In the genomic region with DNA sequence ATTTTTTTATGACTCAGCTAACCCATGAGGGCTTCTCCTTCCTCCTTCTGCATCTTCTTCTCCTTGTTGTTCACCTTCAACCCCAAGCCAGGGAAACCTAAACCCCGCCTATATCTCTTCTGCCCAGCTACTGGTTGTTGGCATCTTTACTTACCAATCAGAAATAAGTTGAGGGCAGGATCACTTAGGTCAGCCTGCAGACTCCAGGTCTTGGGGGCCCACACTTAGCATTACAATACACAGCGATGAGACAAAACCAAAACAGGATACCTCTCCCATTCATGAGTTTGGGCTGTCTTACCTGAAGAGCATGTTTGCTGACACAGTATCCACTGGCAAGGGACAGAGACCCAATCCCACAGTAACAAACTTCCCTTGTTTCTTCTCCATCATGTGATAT, we compare ENCODE assay signal across 39 mouse cellular contexts. TPM values are rescaled to one million over a fixed set of nuclear protein-coding genes. Genes with fewer than 3 reads are reported as not detected.
"Had no signal": no experiment of that assay in that cellular context is flagged by ENCODE, and none has a peak within 500 bp of the region (broad histone marks: within the 10 kb centered on the region; RNA-seq: fewer than 3 reads in every experiment).

No protein-coding gene starts in this region.

- H3K4me3 ChIP-seq: heart, adult 2 months; heart, embryonic 13.5 days; heart, embryonic 15.5 days; hindbrain, embryonic 13.5 days; hindbrain, embryonic 15.5 days; intestine, embryonic 15.5 days; layer of hippocampus, adult 2 months; limb, embryonic 10.5 days; limb, embryonic 12.5 days; liver, embryonic 13.5 days; liver, embryonic 15.5 days had no signal

- H3K27me3 ChIP-seq: heart, embryonic 13.5 days; heart, embryonic 15.5 days; hindbrain, embryonic 13.5 days; hindbrain, embryonic 15.5 days; intestine, embryonic 15.5 days; limb, embryonic 12.5 days; liver, embryonic 13.5 days; liver, embryonic 15.5 days had no signal

- DNase-seq: gastrocnemius, postnatal 14 days; gastrocnemius, postnatal 36 days; heart, adult 11 months; heart, adult 2 months; heart, postnatal 14 days; heart, postnatal 36 days; kidney, adult 18-20 months; kidney, adult 8-10 months; kidney, postnatal 10 days; kidney, postnatal 25 days; kidney, postnatal 4 days; layer of hippocampus, postnatal 36 days; liver; liver, embryonic 13.5 days had no signal

- H3K9ac ChIP-seq: heart, embryonic 13.5 days; heart, embryonic 15.5 days; hindbrain, embryonic 13.5 days; hindbrain, embryonic 15.5 days; intestine, embryonic 15.5 days; limb, embryonic 12.5 days; liver, embryonic 13.5 days; liver, embryonic 15.5 days had no signal

- H3K27ac ChIP-seq: heart, adult 2 months; heart, embryonic 13.5 days; heart, embryonic 15.5 days; hindbrain, embryonic 13.5 days; hindbrain, embryonic 15.5 days; intestine, embryonic 15.5 days; layer of hippocampus, adult 2 months; limb, embryonic 10.5 days; limb, embryonic 12.5 days; liver, embryonic 13.5 days; liver, embryonic 15.5 days had no signal

- H3K36me3 ChIP-seq: heart, embryonic 13.5 days; heart, embryonic 15.5 days; hindbrain, embryonic 13.5 days; hindbrain, embryonic 15.5 days; intestine, embryonic 15.5 days; limb, embryonic 10.5 days; limb, embryonic 12.5 days; liver, embryonic 13.5 days; liver, embryonic 15.5 days had no signal

- H3K9me3 ChIP-seq: heart, embryonic 15.5 days; hindbrain, embryonic 13.5 days; hindbrain, embryonic 15.5 days; intestine, embryonic 15.5 days; limb, embryonic 10.5 days; limb, embryonic 12.5 days; liver, embryonic 13.5 days; liver, embryonic 15.5 days had no signal

- H3K4me1 ChIP-seq: heart, embryonic 13.5 days; heart, embryonic 15.5 days; hindbrain, embryonic 13.5 days; hindbrain, embryonic 15.5 days; intestine, embryonic 15.5 days; limb, embryonic 10.5 days; limb, embryonic 12.5 days; liver, embryonic 13.5 days; liver, embryonic 15.5 days had no signal

RNA-seq across cellular contexts. Expression of gene Gm4756, which starts 55.5 kb away (rescaled TPM):
- total RNA-seq: gastrocnemius, adult 18-20 months; gastrocnemius, adult 8-10 months; gastrocnemius, postnatal 14 days; gastrocnemius, postnatal 36 days; heart, adult 2 months; heart, postnatal 14 days; heart, postnatal 36 days; hematopoietic stem cell, adult 5-6 weeks; layer of hippocampus, adult 2 months; layer of hippocampus, postnatal 10 days; layer of hippocampus, postnatal 36 days; left cerebral cortex, adult 18-20 months; left cerebral cortex, postnatal 14 days; left cerebral cortex, postnatal 36 days had no signal
- polyA plus RNA-seq: gonadal fat pad, adult 2 months; heart, adult 2 months; heart, embryonic 11.5 days; heart, embryonic 13.5 days; heart, embryonic 15.5 days; heart, postnatal 0 days; hindbrain, embryonic 11.5 days; hindbrain, embryonic 13.5 days; hindbrain, embryonic 15.5 days; intestine, postnatal 0 days; kidney, embryonic 14.5 days; kidney, embryonic 16.5 days; limb, embryonic 10.5 days; limb, embryonic 12.5 days; limb, embryonic 14.5 days; liver, embryonic 11.5 days; liver, embryonic 13.5 days; liver, embryonic 15.5 days had no signal
